Mouse (Mus musculus) lung, postnatal 0 days (tissue): Measurements from ENCODE around the gene Dazap2. TPM values are rescaled to one million over a fixed set of nuclear protein-coding genes. Genes with fewer than 3 reads are reported as not detected.
A peak's percentile ranks its signal among the peaks of the same experiment; 100 is the strongest.

Experiments used
- ATAC-seq: fragments of 200-750 bp; cut with Nextera tagmentation; 2 replicates; pipeline ENCODE4 v1.8.0; 2017; ENCODE audit warnings: moderate library complexity
- DNase-seq: peaks from one replicate; pipeline ENCODE4 v3.0.0-alpha.2; 2016; ENCODE audit warnings: low spot score
- H3K27ac ChIP-seq: fragments of 300-500 bp; sonication (generic); 2 replicates; pipeline ENCODE4 v1.5.1; 2014; ENCODE audit warnings: antibody characterized with exemption, mild to moderate bottlenecking, low read length, mixed read lengths
- H3K27me3 ChIP-seq: fragments of 300-500 bp; sonication (generic); replicated peaks from 2 replicates; pipeline ENCODE4 v1.6.1; 2014; ENCODE audit warnings: low read length, mixed read lengths; ENCODE audit not compliant: insufficient read depth
- H3K36me3 ChIP-seq: fragments of 300-500 bp; sonication (generic); 2 replicates; pipeline ENCODE4 v1.6.1; 2014; ENCODE audit warnings: low read length, mixed read lengths; ENCODE audit not compliant: insufficient read depth
- H3K4me1 ChIP-seq: fragments of 300-500 bp; sonication (generic); 2 replicates; pipeline ENCODE4 v1.6.1; 2014; ENCODE audit warnings: antibody characterized with exemption, low read depth, low read length, mixed read lengths; ENCODE audit not compliant: insufficient read depth
- H3K4me2 ChIP-seq: fragments of 300-500 bp; sonication (generic); replicated peaks from 2 replicates; pipeline ENCODE4 v1.6.1; 2014; ENCODE audit warnings: low read depth, mild to moderate bottlenecking, low read length, moderate library complexity, mixed read lengths
- H3K4me3 ChIP-seq: fragments of 300-500 bp; sonication (generic); 2 replicates; pipeline ENCODE4 v1.5.1; 2014; ENCODE audit warnings: low read depth, low read length
- H3K9ac ChIP-seq: fragments of 300-500 bp; sonication (generic); replicated peaks from 2 replicates; pipeline ENCODE4 v1.6.1; 2014; ENCODE audit warnings: low read depth, mild to moderate bottlenecking
- H3K9me3 ChIP-seq: fragments of 300-500 bp; sonication (generic); 2 replicates; pipeline ENCODE4 v1.6.1; 2016; ENCODE audit warnings: low read length, mixed read lengths
- CTCF ChIP-seq: IDR thresholded peaks from 2 replicates; pipeline ENCODE4 v1.5.1; 2016; ENCODE audit warnings: antibody characterized with exemption, mild to moderate bottlenecking
- EP300 ChIP-seq: IDR thresholded peaks from 2 replicates; pipeline ENCODE4 v1.6.1; 2016; ENCODE audit warnings: antibody characterized with exemption, mild to moderate bottlenecking, control low read depth
- WGBS: fragments of 180-500 bp; shearing (Covaris S2); extraction: QIAGEN DNeasy Blood & Tissue Kit; methylation state at CpG from one replicate; pipeline ENCODE4 v1.1.7; 2014; 5-methylcytosine and 5-hydroxymethylcytosine counted together
- polyA plus RNA-seq: library from polyadenylated mRNA; unstranded; fragments of >200 nt; fragmentation: Nextera tagmentation; extraction: Ambion mirVana; gene quantifications from 2 replicates; pipeline ENCODE4 v1.2.1, GENCODE M21; 2015

Dazap2 gene
- polyA plus RNA-seq, 1 experiment from 2014 or later = 299 TPM

DNA sequence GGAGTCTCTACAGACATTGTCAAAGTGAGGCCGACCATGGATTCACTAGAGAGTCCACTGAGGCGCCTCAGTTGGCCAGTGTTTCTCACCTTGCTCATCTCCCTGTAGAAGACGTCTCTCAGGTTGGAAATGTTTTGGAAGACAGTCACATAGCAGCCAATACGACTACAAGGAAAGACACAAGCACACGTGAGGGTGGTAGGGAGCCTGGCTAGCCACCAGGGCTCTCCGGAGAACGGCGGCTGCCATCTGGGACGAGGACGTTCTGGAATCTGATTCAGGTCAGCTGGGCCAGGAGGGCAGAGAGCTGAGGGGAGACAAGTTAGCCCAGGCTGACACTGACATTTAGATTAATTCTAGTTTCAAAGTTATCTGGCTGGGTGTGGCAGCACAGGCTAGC is 35.0 kb downstream of the Dazap2 start:
- H3K4me1 ChIP-seq = no peaks in the 10 kb centered on the region
- no peaks in the 10 kb centered on the region for H3K36me3 ChIP-seq
- ATAC-seq = no peak
- H3K9me3 ChIP-seq = no peaks in the 10 kb centered on the region
- no peak overlapping the region for H3K27ac ChIP-seq
- H3K27me3 ChIP-seq = no peaks in the 10 kb centered on the region
- TF ChIP-seq EP300 (no peak), CTCF (no peak)
- WGBS = 84% methylated on average over 10 of the region's 10 CpGs
- no peak overlapping the region for H3K4me2 ChIP-seq
- H3K9ac ChIP-seq = no peak overlapping the region
- DNase-seq = no peak
- H3K4me3 ChIP-seq = no peak overlapping the region

DNA sequence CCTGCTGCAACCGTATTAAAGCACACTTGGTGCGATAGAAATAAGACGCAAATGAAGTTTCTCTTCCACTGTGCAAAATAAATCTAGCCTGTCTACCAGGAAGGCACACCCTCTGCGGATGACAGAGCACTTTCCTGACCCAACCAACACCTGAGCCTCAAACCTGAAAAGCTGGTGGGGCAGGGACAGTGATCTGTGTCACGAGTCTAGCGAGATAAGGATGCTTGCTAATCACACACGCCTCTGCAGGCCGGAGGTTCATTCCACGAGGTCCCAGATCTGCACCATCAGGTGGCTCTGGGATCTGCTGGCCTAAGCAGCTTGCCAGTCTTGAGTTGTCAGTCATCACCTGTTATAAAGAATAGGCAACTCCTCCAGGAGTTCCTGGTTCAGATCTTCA is 36.5 kb downstream of the Dazap2 start:
- ATAC-seq (no peak), DNase-seq (no peak)
- H3K9ac ChIP-seq = no peak overlapping the region
- H3K4me2 ChIP-seq = no peak overlapping the region
- TF ChIP-seq EP300 (no peak), CTCF (no peak)
- H3K4me3 ChIP-seq = no peak overlapping the region
- H3K27me3 ChIP-seq = no peaks in the 10 kb centered on the region
- H3K9me3 ChIP-seq = no peaks in the 10 kb centered on the region
- no peak overlapping the region for H3K27ac ChIP-seq
- no peaks in the 10 kb centered on the region for H3K4me1 ChIP-seq
- H3K36me3 ChIP-seq = no peaks in the 10 kb centered on the region
- WGBS = 55% methylated on average over 9 of the region's 9 CpGs

DNA sequence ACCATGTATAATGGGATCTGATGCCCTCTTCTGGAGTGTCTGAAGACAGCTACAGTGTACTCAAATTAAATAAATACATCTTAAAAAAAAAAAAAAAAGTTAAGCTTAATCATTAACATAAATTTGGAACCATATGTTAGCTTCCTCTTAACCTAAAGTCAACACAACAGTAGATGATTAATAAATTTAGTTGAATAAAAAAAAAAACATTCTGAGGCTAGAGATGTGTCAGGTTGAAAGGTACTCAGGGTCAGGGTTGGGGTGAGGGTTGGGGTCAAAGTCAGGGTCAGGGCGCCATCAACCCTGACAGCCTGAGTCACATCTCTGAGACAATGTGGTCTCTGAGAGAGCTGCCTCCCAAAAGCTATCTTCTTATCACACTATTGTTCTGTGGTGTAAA is 39.1 kb downstream of the Dazap2 start:
- DNase-seq (no peak), ATAC-seq (no peak)
- 75% methylated on average over 1 of the region's 1 CpGs for WGBS
- Histone ChIP-seq H3K27me3 (no peaks in the 10 kb centered on the region), H3K4me1 (no peaks in the 10 kb centered on the region), H3K27ac (no peak overlapping the region), H3K9me3 (no peaks in the 10 kb centered on the region), H3K4me3 (no peak overlapping the region), H3K4me2 (no peak overlapping the region), H3K36me3 (no peaks in the 10 kb centered on the region), H3K9ac (no peak overlapping the region)
- TF ChIP-seq EP300 = no peak
- TF ChIP-seq CTCF = no peak

DNA sequence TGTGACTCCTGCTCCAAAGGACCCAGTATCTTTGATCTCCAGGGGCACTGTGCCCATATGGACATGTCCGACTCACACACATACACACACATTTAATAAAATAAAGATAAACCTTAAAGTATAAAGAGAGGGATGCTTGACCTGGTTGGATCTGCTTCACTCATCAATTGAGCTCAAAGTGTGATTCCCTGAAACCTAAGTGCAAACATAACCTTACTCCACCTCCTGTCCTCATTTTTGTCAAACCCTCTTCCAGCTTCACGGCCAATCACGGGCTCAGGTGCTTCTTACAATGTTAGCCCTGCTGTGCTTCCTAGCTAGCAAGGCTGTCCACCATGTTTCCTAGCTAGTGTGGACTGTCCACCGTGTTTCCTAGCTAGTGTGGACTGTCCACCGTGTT is 40.1 kb downstream of the Dazap2 start:
- no peaks in the 10 kb centered on the region for H3K4me1 ChIP-seq
- 80% methylated on average over 5 of the region's 5 CpGs for WGBS

DNA sequence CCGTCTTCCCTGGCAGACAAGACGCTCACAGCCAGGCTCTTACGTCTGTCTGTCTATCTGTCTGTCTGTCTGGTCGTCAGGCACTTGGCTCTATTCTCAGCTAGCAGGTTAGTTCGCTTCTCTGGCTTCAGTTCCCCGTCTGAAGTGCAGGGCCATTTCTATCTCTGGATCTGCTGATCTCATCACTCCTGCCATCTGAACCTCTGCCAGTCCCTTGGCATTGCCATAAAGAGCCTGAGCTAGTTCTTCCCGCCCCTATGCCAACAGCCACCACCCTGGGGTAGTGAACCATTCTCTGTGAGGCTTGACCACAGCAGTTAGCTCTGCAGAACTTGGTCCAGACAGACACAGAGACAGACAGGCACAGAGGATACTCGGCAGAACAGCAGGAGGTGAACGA is 45.2 kb downstream of the Dazap2 start:
- TF ChIP-seq CTCF = no peak
- TF ChIP-seq EP300 = no peak
- H3K4me3 ChIP-seq = no peak overlapping the region
- no peak overlapping the region for H3K4me2 ChIP-seq
- no peak for ATAC-seq
- 74% methylated on average over 9 of the region's 9 CpGs for WGBS
- H3K4me1 ChIP-seq = no peaks in the 10 kb centered on the region
- no peaks in the 10 kb centered on the region for H3K36me3 ChIP-seq
- H3K9me3 ChIP-seq = no peaks in the 10 kb centered on the region
- H3K27ac ChIP-seq = no peak overlapping the region
- no peak overlapping the region for H3K9ac ChIP-seq
- H3K27me3 ChIP-seq = no peaks in the 10 kb centered on the region
- DNase-seq = no peak

More for the DNA sequence above, 40.1 kb downstream of the Dazap2 start:
- Histone ChIP-seq H3K27ac (no peak overlapping the region), H3K27me3 (no peaks in the 10 kb centered on the region), H3K36me3 (no peaks in the 10 kb centered on the region), H3K9me3 (no peaks in the 10 kb centered on the region), H3K9ac (no peak overlapping the region), H3K4me2 (no peak overlapping the region), H3K4me3 (no peak overlapping the region)
- ATAC-seq (no peak), DNase-seq (no peak)
- TF ChIP-seq EP300 = no peak
- TF ChIP-seq CTCF = no peak

DNA sequence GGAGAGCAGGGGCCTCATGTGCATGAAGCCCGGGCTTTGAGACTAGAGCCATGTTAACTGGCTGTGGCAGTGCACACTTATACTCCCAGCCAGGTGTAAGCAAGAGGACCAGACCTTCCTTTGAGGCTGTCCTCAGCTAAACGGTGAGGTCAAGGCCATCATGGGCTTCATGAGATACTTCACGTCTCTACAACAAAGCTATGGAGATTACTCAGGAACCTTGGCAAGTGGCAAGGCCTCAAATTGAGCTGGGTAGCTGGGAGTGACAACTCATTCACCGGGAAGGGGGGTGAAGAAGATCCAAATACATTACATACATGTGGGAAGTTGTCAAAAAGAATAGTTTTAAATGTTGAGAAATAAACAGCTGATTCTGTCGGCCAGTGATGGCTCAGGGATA is 45.7 kb downstream of the Dazap2 start:
- WGBS = 89% methylated on average over 5 of the region's 5 CpGs
- no peaks in the 10 kb centered on the region for H3K36me3 ChIP-seq
- H3K9me3 ChIP-seq = no peaks in the 10 kb centered on the region
- ATAC-seq (no peak), DNase-seq (no peak)
- no peak overlapping the region for H3K4me2 ChIP-seq
- no peaks in the 10 kb centered on the region for H3K27me3 ChIP-seq
- H3K27ac ChIP-seq = no peak overlapping the region
- H3K9ac ChIP-seq = no peak overlapping the region
- H3K4me1 ChIP-seq = no peaks in the 10 kb centered on the region
- no peak overlapping the region for H3K4me3 ChIP-seq
- TF ChIP-seq EP300 (no peak), CTCF (no peak)

DNA sequence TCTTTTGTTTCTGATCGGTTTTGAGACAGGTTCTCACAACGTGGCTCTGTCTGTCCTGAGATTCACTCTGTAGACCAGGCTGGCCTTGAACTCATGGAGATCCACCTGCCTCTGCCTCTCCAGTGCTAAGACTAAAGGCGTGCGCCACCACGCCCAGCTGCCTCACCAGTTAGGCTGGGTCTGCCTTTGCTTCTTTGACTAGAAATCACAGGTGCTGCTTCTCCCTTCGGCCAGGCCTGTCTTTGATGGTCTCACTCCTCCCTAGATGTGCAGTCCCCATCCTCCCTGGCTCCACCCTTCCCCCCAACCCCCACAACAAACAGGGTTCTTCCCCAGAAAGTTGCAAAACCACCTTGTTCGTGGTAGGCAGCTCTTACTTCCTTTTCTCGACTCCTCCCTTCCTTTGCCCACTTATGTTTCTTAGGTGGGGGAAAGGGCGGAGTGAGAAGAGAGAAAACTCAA is 49.7 kb downstream of the Dazap2 start:
- TF ChIP-seq EP300 = no peak
- no peak for TF ChIP-seq CTCF
- Histone ChIP-seq H3K27me3 (no peaks in the 10 kb centered on the region), H3K9me3 (no peaks in the 10 kb centered on the region), H3K4me3 (no peak overlapping the region), H3K9ac (no peak overlapping the region), H3K4me1 (no peaks in the 10 kb centered on the region), H3K36me3 (no peaks in the 10 kb centered on the region), H3K27ac (no peak overlapping the region), H3K4me2 (no peak overlapping the region)
- DNase-seq (no peak), ATAC-seq (0 out of 2 replicates have a peak, but pooled peaks have one; percentile 19)
- 63% methylated on average over 9 of the region's 9 CpGs for WGBS
